Mouse (Mus musculus): ENCODE measurements around the gene Kank1. TPM values are rescaled to one million over a fixed set of nuclear protein-coding genes. Genes with fewer than 3 reads are reported as not detected.

The Kank1 gene
- total RNA-seq (2021) = 10 to 100 TPM; 11.2 to 17.6 TPM
- long read RNA-seq, experiment 1, partial matches to known transcripts = 7 of 13 reads
- long read RNA-seq, experiment 1, other reads (novel, unspliced or antisense) = 6 of 13 reads
- long read RNA-seq, experiment 2, partial matches to known transcripts = 9 of 18 reads
- long read RNA-seq, experiment 2, other reads (novel, unspliced or antisense) = 9 of 18 reads

DNA sequence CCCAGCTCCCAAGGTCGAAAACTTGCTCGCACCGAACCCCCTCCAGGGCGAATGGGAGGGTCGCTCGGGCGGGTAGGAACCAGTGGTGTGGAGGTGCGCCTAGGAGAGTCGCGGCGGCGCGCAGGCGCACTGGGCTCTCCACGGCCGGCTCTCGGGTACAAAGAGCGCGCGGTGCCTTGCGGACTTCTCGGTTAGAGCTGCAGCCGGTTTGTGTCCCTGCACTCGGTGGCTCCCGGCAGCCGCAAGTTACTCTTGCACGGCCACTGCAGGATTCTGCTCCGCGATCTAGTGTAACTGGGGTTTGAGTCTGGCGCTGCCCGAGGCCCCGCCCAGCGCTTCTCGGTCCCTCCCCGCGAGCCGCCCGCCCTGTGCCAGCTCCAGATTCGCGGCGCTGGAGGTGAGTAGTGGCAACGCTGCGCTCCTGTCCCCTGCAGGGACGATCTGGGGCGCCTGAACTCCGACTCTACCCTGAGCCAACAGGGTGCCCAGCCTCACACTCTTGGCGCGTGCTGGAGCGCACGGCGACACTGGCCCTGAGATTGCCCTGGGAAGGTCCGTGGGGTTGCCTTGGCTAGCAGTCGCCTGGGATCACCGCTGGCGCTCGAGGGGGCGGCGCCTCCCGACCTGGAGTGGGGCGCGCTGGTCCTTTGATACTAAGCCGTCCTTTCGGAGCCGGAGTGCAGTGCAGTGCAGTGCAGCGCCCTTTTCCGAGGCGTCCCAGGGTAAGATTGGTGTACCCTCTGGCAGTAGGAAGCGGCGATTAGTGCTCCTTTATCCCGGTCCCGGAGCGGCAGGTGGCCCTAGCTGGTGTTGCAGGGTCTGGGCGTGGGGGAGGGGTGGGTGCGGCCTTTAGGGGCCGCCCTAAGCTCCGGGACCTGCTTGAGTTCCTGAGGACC, at the start of gene Kank1:
Kank1 (plus strand) TSS at position 380 of the 896 bp plus-strand sequence.
- DNase-seq (ENCODE audit: low spot score in 2 of 2) = peak; percentile 55 to 60

DNA sequence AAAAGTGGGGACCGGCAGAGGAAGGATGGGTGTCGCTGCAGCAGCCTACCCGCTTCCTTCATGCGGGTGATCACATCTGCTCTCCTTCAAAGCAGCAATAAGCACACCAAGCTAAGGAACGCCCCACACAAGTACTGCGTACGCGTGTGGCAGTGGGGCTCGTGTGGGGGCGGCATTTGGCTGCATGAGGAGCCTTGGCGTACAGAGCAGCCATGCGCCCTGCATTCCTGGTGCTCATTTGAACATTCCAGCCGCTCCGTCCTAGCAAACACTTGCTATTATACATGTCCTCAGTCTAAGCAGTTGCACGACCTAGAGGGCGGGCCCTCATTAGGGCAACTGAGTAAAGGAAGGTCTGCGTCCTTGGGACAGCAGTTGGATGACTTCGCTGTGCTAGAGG, 49.1 kb upstream of the Kank1 start:
- no peak for DNase-seq (ENCODE audit: low spot score in 2 of 2)

DNA sequence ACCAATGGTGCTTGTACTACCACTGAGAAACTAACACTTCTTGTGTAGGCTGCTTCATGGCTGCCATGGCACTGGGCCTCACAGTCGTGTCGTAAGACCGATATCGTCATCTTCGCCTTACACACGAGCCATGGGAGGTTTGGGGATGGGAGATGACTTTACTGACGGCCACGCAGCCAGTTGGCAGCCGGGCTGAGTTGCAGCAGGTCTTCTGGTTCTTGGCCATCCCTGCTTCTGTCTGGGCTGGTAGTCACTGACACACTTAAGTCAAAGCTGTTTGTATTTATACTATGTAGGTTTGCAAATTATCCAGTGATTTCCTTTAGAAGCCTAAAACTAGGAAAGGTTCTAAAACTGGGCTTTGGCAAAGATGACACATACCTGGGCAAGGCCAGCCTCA, 43.0 kb upstream of the Kank1 start:
- no peak for DNase-seq (ENCODE audit: low spot score in 2 of 2)

DNA sequence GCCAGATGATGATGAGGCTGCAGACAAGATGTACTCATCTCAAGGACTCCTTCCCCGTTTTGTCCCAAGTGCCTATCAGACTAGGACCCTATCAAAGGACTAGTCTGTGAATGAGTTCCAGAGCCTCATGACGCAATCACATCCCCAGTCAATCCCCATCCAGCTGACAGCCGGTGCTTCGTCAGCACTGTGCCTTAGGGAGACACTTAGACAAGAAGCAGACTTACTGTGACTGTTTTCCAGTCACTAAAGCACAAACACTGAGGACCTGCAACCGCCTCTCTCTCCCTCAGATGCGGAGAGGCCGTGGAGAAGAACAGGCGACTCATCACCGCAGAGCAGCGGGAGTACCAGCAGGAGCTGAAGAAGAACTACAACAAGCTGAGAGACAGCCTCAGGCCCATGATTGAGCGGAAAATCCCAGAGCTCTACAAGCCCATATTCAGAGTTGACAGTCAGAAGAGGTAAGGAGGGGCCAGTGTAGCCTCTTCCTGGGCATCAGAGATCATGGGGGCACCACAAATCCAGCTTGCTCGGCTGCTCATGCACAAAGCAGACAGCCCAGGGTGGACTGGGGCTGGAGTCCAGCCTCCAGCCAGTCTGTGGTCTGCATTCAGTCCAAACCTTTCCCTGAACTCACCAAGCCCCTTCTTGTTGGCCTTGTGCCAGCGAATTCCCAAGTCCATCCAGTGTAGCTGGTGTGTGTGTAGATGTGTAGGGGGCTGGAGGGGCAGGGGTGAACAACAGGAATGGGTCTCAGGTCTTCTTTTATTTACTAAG, 36.5 kb upstream of the Kank1 start:
- DNase-seq (ENCODE audit: low spot score in 2 of 2) = no peak

DNA sequence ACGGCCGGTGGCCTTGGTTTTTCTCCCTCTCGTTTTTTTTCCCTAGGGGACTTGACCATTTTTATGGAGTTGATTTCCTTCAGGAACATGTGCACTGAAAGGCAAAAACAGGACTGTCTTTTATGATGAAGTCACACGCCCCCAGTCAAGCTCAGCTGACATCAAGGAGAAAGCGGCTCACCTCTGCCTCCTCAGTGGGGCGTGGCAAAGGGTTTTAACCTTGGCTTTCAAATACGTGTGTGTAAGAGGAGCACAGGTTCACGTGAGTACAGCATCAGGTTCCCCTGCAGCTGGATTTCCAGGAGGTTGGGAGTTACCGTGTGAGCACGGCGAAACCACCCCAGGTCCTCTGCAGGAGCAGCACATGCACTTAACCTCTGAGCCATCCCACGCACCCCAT, 33.7 kb upstream of the Kank1 start:
- DNase-seq (ENCODE audit: low spot score in 2 of 2) = no peak

DNA sequence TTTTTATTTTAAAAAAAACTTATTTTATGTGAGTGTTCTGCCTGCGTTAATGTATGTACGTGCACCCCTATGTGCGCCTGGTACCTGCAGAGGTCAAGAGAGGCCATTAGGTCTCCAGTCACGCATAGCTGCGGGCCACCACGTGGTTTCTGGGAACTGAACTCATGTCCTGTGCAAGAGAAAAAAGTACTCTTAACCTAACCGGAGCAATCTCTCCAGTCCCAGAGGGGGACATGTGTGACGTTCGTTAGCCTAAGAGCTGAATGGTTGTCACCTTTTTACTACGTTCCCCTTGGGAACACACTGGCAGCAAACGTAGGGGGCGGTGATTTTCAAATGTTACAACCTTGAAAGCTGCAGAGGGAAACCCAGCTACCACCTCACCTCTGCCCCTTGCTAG, 29.8 kb upstream of the Kank1 start:
- DNase-seq (ENCODE audit: low spot score in 2 of 2) = no peak

DNA sequence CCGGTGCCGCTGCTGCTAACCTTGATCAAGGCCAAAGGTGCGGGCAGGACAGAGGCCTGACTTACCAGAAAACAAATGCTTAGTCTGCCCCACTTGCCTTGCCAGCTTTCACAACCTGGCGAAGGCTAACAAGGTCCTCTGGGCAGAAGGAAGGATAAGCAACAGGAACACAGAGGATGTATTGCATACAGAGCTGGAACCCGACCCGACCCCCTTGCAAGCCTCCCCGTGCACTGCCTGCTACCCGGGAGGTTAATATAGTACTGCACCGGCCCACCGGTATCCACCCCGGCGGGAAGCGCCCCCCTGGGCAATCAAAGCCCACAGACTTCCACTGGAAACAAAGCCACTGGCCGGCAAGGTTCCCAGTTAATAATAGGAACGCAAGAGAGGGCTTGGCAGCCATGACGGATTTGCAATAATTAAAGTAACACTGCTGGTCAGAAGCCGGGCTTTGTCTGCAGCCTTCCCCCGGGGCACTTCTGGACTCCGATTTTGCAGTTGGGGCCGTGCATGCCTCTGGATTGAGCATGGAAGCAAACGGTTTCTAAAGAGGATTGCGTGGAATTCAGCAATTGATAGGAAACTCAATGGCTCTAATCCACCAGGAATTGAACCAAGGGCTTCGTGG, 28.9 kb upstream of the Kank1 start:
- DNase-seq (ENCODE audit: low spot score in 2 of 2) = no peak

DNA sequence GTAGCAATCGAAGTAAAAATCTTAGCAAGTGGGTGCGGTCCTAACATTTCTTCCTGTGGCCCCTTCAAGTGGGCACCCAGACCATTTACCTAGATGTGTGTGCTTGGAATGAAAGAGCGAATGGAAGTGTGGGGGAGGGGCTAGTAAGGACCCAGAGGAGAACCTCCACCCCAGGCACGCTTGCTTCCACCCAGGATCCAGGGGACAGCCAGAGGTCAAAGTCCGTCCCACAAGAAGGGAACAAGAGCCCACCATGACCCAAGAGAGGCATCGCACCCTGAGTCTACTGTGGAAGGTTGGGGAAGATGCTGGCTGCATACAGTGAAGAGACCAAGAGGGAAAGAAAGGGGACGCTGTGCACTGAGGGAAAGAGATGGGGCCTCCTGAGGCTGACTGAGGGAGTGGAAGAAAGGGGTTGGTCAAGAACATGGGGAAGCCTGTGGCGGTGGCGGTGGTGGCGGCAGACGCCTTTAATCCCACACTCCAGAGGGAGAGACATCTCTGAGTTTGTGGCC, 28.1 kb upstream of the Kank1 start:
- DNase-seq (ENCODE audit: low spot score in 2 of 2) = no peak

DNA sequence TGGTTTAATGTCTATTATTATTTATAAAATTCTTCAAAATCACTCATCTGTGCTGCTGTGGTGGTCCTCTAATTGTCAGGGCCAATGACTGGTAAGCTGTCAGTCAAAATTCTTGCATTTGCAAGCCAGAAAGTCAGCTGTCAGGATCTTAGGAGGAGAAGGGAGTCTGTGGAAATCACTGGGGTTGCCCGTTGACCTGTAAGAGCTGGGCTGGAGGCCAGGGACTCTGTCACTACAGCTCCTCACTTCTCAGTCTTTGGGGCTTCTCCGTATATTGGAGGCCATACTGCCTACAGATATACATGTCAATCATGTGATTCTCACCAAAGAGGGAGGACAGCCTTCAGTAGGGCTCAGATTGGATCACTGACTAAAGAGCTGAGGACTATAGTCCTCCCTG, 16.2 kb upstream of the Kank1 start:
- DNase-seq (ENCODE audit: low spot score in 2 of 2) = no peak

DNA sequence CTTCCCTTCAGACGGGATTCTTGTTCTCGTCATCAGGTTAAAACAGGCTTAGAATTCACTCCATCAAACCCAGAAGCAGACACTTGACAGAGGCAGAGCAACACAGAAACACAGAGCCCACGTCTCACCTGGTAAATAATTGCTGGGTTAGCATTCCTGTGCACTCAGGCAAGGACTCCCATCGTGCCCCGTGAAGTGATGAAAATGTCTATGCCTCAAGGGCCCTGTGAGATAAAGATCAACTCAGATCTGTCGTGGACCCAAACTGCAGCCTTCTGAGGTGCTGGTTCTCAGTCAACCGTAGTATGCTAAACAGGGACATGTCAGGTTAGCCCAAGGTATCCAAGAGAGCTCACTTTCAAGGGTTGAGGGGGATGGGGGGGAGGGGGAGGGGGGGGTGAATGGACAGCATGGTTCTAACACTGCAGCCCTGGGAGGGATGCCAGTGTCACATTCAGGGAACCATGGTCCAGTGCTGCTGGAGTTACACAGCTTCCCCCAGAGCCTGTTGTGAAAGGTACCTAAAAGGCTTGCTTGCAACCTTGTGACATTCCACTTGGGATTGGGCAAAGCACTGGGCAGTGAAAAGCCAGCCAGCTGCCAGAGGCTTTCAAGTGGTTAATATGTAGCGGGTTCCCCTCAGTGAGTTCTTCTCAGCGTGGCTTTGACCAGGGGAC, 14.7 kb upstream of the Kank1 start:
- no peak for DNase-seq (ENCODE audit: low spot score in 2 of 2)

DNA sequence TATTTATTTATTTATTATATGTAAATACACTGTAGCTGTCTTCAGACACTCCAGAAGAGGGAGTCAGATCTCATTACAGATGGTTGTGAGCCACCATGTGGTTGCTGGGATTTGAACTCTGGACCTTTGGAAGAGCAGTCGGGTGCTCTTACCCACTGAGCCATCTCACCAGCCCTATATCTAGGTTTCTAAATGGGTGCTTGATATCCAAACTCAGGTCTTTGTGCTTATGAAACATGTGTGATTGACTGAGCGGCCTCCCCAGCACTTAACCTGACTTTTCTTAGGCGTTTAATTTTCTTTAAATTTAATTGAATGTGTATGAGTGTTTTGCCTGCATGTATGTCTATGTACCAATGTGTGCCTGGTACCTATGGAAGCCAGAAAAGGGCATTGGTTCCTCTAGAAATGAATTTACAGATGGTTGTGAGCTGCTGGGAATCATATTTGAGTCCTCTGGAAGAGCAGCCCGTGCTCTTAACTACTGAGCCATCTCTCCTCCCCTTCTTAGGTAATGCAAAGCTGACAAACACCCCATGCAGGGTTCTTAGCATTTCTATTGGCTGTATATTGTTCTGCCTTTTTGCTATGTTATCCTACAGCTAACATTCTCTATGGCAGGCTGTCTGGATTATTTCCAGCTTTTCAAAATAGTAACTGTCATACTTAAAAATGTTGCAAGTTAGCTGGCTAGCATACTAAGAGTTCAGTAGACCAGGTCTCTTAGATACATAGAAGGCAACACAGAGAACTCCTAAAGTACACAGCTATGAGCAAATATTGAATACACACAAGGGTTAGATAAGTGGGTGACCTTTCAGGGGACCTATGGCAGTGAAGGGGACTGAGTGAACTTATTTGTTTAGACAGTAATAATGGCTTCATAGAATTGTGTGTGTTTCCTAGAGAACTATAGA, 6.5 kb upstream of the Kank1 start:
- no peak for DNase-seq (ENCODE audit: low spot score in 2 of 2)

DNA sequence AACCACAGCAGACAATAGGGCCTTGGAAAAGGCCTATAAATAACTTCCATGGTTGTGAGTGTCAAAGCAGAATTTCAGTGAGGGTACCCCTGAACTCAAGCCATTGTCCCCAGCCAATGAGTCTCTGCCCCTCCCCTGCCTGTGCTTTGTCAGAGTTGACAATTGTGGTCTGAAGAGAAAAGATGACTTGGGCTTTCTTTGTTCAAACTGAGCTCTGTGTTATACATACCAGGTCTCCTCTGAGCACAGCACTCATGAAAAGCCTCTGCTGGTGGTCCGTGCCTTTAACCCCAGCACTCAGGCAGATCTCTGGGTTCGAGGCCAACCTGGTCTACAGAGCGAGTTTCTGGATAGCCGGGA, 5.8 kb upstream of the Kank1 start:
- DNase-seq (ENCODE audit: low spot score in 2 of 2) = no peak

DNA sequence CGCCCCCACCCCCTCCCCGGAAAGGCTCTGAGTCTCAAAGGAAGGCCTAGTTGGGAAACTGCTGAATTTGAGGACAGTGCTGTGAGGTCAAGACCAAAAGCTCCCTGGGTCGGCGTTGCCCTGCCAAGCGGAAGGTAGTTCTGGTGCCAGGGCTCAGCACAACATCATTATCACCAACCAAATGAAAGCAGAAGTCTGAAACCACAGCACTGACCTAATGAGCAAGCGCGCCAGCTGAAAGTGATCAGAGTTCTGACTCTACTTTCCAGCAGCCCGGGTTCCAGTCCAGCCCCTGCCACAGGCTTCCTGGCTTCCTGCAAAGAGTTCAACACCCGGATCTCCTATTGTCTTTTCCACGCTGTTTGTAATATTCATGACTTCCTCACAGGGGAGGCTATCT, 4.7 kb upstream of the Kank1 start:
- no peak for DNase-seq (ENCODE audit: low spot score in 2 of 2)

DNA sequence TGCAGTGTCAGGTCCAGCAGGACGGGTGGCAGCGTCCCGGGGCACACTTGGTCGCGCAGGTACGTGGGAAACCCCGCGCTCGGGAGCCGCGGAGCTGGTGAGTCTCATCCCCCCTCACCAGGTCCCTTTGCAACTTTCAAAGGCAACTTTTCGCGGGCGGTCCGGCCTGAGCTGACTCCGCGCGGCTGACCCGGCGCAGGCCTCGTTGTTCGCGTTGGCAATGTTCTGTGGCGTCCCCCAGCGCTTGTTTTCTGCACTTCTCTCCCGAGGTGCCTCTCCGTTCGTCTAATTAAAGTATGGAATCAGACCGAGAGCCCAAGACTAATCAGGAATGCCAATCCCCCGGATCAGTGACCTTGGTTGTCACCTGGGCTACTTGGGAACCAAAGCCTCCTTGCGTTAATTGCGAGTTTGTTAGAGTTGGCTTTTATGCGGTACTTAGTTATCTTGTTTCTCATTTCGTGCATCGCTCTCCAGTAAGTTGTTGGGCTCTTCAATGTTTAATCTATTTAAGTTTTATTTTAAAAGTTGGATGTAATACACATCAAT, 791 bp downstream of the Kank1 start:
- peak; percentile 15 to 26 for DNase-seq (ENCODE audit: low spot score in 2 of 2)

DNA sequence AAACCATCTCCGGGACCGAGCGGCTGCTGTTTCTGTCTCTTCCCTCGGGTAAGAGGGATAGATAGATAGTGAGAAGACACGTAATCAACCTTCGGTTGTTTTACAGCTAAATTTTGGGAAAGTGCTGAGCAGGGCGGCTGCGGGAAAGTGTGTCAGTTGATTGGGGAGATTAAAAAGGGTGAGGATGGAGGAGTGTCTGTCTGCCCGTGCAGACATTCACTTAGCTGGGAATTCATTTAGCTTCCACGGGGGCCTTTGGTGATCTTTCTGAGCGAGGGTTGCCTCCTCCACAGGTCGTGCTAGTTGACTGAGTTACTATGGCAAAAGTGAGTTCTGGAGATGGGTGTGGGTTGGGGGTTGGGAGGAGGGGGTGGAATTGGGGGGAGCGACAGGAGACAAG, 1.3 kb downstream of the Kank1 start:
- no peak for DNase-seq (ENCODE audit: low spot score in 2 of 2)

DNA sequence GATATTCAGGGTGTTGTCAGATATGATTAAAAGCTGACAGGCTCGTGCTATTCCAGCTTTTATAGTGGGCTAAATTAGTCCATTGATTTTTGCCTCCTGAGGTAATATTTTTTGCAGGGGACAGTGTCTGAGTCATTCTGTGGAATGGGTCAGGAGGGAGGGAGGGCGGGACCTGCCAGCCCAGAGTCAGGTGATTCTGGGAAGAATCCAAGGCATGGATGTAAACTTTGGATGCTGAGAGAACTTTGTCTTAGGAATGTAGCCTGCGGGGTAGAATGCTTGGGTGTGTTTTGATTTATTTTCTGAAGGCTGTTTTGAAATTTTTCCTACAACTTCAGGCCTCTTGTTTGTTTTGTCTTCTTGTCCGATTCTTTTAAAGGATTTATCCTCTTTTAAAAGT, 6.8 kb downstream of the Kank1 start:
- no peak for DNase-seq (ENCODE audit: low spot score in 2 of 2)

DNA sequence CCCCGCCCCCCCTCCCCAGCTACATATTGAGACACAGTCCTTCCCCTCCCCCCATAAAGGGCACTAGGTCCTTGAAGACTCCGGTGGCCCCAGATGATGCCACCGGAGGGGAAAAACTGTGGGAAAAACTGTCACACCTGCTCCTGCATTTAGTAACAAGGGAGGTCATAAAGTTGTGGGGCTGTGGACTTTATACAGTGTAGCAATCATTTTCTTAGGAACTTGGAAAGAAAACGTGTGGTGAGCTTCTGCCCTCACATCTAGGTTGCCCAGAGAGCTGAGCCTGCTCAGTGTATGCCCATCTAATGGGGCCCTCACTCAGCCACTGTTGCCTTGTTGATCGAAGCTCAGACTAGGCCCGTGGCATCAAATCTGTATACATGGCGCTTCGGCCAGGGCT, 9.3 kb downstream of the Kank1 start:
- no peak for DNase-seq (ENCODE audit: low spot score in 2 of 2)

DNA sequence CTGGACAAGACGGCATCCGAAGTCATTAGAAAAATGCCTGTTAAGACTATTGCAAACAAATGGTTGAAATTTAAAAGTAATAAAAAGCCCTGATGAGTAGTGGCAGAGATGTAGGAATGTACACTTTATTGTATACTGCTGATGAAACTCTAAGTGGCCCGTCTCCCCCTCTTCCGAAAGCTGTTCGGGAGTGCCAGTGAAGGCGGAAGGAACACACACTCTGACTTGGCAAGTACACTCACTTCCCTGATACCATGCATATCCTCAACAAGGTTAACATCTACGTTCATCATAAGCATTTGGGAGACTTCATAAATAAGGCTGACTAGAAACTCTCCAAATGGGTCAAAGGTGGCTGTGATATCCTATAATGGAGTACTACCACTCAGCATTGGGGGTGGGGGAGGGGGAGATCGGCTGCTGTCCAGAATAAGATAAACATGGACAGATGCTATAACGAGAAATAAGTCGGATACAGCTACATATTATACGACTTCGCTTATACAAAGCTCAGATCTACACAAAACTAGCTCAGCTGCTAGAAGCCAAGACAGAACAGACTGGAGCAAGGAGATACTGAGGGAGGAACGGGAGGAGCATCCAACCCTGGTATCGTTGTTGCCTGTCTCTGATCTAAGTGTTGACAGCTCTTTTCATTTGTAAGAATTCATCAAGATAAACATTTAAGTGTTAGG, 11.2 kb downstream of the Kank1 start:
- DNase-seq (ENCODE audit: low spot score in 2 of 2) = no peak

DNA sequence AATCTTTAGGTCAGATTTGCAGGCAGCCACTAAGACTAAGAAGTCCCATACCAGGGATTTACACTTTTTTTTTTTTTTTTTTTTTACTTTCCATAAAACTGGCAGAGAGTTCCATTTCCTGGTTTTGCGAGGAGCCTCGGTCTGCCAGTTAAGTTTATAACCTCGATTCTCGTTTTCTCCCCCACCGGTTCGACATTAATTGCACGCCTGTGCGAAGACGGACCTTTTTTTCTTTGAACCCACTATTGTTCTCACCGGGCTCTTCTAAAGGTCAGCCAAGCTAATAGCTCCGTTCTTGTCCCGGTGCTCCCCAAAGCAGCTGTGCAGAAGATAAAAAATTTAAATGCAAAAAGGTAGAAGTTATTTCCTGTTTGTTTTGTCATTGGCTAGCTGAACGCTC, 12.5 kb downstream of the Kank1 start:
- DNase-seq (ENCODE audit: low spot score in 2 of 2) = no peak

All from adrenal gland, adult 18-20 months (tissue).